Mouse (Mus musculus) embryo, embryonic 11.5 days (tissue): ENCODE data around the gene Cd248.
A peak's percentile ranks its signal among the peaks of the same experiment; 100 is the strongest.

ENCODE experiments used
- DNase-seq: peaks from one replicate; pipeline ENCODE4 v3.0.0-alpha.2; 2012; ENCODE audit warnings: low read depth, low spot score

Gene Cd248

DNA sequence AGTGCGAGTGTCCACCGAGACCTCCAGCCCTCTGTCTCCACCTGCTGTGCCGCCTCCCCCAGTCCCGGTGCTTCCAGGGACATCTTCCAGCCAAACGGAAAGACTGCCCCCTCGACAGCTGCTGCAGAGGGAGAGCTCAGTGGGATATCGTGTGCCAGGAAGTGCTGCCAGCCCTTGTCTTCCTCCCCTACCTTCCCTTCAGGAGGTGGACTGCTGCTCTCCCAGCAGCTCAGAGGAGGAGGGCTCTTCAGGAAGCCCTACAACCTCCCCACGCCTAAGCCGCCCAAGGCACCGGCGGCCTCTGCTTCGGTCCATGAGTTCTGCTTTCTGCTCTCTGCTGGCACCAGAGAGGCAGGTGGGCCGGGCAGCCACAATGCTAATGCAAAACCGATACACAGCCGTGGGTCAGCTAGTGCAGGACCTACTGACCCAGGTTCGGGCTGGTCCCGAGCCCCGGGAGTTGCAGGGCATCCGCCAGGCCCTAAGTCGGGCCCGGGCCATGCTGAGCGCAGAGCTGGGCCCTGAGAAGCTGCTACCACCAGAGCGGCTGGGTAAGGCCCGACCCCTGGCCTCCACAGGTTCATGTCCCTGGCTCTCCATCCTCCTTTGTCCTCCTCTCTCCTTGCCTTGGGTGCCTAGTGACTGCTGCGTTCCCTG is 15.6 kb upstream of the Cd248 start:
- DNase-seq: no peak

DNA sequence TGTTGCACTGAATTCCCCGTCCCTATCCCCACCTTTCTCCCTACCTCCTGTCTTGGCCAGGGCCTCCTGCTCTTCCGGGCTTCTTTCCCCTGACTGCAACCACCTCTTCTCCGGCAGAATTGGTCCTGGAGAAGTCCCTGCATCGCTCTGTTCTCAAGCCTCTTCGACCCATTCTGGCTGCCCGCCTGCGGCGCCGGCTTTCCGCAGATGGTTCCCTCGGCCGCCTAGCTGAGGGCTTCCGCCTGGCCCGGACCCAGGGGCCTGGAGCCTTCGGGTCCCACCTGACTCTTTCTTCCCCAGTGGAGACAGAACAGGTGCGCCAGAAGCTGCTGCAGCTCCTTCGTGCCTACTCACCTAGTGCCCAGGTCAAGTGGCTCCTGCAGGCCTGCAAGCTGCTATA is 15.0 kb upstream of the Cd248 start:
- no peak for DNase-seq

DNA sequence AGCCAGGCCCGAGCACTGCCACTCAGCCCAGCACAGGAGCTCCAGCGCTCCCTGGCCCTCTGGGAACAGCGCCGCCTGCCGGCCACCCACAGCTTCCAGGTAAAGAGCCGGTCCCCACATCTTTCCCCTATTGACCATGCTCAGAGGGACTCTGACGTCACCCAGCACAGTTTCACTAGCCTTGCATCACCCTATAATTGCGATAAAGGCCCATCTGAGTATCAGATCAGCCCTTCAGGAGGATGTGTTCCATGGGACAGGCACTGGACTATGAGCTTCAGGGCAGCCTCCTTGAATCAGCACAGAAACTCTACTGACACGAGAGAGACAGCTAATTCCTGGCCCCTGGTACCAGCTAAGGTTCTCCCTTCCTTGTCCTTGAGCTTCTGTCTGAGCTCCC is 14.0 kb upstream of the Cd248 start:
- DNase-seq: no peak

DNA sequence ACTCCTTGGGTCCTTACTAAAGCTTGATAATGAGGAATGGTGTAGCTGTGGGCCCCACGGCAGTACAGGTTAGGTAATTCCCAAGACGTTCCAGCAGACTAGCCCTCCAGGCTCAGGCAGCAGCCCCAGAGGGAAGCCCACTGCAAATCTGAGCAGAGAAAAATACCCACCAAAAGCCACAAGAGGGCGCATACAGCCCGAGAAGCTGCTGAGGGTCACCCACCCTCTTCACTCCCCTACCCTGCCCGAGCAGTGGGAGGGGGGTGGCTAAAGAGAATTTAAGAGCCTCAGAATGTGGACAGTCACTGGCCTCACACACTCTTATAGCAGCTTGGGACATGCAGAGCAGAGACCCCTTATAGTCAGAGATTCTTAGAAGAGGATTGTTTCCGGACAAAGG is 11.6 kb upstream of the Cd248 start:
- no peak for DNase-seq

DNA sequence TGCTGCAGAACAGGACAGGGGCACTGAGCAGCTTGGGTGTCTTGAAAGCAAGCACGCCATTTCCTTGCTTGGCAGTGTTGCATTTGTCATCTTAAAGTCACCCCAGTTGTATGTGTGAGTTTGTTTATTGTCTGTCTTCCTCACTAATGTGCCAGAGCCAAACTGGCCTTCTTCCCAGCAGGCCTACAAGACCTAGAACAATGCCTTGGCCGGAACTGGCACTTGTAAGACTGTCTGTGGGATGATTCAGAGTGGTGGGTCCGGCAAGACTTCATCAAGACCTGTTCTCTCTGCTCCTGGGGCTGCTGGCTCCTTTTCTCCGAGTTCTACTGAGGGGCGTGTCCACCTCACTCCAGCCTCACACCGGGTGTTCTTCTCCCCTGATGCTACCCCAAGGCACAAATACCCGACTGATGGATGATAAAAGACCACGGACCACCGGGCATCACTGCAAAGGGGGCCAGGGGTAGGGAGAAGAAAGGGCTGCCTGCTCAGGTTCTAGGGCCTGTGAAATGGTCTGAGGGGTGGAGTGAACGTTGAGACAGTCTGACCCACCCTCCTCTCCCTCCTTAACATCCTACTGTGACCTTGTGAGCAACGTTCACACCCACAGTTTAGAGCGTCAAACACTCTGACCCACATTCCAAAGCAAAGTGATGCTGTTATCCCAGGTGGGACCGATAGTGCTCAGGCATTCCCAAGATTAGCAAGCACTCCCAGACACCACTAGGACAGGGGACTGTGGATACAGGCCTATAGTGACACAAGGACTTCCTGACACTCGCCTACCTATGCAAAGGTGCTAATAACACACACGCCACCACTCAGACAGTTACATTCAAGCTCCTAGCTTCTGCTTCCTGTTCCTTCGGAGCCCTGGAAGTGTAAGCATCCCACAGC is 9.8 kb upstream of the Cd248 start:
- DNase-seq: no peak

DNA sequence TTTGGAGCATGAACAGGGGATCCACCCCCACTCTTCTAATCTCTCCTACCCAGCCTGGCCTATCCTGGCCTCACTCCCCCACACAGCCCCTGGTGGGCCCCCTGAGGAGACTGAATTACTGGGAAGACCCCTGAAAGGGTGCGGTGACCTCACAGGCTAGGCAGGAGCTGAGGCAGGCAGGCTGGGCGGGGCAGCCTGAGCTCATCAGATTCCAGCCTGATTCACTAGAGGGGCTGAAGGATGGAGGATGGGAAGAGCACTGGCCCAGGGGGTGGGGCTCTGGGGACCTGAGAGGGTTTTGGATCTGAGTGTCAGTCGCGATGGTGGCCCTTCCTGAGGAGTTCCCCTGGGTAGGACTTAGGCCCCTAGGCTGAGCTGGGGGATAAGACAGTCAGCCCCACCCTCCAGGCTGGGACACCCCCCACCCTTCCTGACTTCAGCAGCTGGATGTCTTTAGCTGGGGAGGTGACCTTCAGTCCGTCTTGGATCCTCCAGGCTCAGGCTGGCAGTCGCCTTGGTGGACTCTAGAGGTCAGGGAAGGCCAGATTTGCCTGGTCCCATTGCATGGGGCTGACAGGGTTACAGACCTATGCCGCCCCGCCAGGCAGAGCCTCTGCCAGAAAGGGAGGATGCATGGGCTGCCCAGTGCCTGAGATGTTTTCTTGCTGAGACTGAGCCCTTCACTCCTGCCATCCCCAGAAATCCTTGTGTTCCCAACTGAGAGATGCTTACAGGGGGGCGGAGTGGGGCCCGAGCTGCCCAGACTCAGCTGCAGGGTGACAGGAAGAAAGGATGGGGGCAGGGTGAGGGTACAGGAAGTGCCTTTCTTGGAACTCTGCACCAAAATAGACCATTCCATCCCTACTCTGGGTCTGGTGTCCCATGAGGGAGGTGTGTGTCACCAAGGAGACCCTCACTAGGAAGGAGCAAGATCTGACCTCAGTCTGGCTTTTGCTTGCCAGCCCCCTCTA is 8.8 kb upstream of the Cd248 start:
- no peak for DNase-seq

DNA sequence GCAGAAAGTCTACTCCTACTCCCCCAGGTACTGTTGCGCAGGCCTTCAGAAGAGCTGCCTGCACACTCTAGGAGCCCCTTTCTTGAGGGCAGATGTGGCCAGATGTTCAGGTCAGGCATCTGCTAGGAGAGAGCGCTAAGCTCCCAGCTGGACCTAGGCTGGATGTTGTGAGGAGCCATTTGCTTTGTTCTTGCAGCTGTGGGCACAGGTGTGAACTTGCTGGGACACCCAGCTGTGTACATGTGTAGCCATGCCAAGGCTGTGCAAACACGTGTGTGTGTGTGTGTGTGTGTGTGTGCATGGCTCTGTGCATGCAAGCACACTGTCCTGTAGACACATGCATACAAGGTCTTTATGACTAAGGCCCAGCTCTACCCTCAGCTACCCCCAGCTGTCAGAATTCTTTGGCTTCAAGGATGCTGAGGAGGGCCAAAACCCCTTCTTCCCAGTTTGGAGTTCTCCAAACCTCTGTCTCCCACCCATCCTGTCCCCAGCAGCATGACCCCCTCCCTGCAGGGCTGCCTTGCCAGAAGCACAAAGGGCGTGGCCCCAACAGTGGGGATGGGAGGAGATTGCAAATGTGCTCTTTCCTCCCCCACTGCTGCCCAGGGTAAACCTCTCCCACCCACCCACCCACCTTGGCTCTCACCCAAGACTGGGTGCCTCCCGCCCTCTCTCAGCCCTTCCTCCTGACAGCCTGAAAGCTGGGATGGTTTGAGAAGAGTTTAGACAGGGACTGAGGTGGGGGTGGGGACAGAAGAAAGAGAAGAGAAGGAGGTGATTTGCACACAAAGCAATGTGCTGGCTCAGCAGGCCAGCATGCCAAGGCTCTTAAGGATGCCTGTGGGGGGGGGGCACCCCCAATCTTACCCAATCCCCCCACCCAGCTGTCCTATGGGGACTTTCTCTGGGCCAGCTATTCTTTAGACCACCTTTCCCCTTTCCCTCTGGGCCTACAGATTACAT is 7.2 kb upstream of the Cd248 start:
- DNase-seq: no peak

DNA sequence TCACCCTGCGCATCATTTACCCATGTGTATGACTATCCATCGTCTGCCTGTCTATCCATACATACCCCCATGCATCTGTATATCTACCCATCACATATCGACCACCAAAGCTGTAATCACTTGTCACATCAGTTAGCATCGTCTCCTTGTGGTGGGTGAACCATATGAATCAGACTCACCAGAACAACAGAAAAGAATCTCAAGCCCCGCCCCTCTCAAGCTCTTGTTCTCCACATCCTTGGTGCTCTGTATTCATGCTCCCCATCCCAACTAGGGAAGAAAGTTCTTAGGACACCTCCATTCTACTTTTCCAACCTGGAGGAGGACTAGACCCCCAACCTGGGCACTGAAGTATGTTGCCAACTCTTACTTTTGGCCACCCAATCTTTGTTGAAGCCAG is 5.8 kb upstream of the Cd248 start:
- no peak for DNase-seq

DNA sequence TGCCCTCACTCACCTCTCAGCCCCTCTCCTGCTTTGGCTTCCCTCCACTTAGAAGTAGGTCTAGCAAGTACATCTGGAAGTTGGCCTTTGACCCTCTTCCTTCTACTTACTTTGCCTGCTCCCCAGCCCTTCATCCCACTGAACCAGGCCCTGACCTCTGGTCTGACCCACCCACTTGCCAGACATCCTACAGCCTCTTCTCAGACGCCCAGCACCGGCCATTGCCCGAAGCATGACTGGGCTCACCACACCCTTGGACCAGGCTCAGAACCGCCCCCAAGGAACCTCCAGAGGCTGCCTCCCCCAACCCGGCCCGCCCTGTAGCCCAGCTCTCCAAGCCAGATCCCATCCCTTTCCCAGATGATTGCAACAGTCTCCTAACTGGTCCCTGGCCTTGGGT is 5.4 kb upstream of the Cd248 start:
- no peak for DNase-seq

DNA sequence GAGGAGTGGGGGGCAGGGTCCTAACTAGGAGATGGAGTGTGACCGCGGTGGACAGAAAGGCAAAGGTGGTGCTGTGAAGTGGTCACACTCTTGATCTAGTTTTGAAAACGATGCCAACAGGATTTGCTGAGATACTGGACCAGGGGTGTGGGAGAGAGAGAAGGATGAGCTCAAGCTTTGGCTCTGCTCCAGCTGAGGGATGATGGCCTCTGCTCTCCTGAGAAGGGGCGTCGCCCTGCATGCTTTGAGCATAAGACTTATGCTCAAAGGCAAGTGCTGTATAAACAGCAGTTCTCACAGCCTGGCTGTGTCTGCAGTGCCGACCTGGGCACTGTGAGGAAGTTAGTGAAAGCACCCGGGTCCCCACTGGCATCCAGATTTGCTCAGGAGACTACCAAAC is 2.8 kb upstream of the Cd248 start:
- DNase-seq: no peak

DNA sequence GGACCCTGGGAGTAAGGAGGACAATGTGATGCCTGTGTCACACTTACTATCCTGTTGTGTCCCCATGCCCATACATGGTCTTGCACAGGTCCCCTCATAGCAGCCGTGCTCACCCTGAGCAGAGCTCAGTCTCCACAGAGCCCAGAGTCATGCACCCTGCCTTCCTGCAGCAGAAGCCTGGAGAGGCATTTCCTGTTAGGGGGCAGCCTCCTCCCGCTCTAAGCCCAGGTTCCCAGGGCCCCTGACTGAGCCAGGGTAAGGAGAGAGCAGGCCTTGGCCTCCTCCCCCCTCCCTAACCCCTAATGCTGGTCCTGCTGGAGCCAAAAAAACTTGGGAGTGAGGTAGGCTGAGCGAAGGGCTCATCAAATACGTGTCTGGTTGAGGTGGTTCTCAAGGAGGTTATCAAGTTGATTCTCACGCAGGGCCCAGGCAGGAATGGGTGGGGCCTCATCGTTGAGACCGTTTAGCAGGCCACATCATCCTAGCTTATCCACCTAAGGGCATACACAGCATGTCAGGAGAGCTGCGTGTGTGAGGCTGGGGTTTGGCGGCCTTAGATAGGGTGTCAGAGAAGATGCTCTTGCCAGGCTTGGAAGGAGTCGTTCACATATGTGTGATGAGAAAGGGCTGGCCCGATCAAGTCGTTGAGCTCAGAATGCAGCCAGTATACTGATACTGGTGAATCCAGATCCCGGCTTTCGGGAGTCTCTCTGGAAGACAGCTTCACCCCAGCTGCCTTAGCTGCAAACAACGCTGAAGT is 658 bp upstream of the Cd248 start:
- no peak for DNase-seq

DNA sequence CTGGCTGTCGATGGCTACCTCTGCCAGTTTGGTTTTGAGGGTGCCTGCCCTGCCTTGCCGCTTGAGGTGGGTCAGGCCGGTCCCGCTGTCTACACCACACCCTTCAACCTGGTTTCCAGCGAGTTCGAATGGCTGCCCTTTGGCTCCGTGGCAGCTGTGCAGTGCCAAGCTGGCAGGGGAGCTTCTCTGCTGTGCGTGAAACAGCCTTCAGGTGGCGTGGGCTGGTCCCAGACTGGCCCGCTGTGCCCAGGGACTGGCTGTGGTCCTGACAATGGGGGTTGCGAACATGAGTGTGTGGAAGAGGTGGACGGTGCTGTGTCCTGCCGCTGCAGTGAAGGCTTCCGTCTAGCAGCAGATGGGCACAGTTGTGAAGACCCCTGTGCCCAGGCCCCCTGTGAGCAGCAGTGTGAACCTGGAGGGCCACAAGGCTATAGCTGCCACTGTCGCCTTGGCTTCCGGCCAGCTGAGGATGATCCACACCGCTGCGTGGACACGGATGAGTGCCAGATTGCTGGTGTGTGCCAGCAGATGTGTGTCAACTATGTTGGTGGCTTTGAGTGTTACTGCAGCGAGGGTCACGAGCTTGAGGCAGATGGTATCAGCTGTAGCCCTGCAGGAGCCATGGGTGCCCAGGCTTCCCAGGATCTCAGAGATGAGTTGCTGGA is 824 bp downstream of the Cd248 start:
- no peak for DNase-seq

DNA sequence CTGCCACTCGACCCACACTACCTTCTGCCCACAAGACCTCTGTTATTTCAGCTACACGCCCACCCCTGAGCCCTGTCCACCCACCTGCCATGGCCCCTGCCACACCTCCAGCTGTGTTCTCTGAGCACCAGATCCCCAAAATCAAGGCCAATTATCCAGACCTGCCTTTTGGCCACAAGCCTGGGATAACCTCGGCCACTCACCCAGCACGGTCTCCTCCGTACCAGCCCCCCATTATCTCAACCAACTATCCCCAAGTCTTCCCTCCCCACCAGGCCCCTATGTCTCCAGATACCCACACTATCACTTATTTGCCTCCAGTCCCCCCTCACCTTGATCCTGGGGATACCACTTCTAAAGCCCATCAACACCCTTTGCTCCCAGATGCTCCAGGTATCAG is 1.6 kb downstream of the Cd248 start:
- DNase-seq: no peak

DNA sequence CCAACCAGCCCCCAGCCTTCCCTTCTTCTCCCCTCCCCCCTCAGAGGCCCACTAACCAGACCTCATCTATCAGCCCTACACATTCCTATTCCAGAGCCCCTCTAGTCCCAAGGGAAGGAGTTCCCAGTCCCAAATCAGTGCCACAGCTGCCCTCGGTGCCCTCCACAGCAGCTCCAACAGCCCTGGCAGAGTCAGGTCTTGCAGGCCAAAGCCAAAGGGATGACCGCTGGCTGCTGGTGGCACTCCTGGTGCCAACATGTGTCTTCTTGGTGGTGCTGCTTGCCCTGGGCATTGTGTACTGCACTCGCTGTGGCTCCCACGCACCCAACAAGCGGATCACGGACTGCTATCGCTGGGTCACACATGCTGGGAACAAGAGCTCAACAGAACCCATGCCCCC is 2.1 kb downstream of the Cd248 start:
- DNase-seq: no peak

DNA sequence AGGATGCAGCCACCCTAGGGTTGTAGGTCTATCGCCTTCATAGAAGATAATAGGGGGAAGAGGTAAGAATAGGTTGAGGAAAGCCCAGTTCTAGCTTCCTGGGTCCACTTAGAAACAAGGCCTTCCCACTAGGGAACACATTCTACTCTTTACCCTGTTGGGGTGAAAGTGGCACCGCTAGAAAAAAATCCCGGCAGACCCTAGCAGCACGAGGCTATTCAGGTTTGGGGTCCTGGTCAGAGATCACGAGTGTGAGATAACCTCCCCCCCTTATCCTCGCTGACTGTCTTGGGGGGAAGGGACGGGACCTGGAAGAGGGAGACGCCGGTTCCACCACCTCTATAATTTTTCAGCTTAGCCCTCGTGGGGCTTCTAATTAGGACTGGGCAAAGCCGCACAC is 3.2 kb downstream of the Cd248 start:
- no peak for DNase-seq

DNA sequence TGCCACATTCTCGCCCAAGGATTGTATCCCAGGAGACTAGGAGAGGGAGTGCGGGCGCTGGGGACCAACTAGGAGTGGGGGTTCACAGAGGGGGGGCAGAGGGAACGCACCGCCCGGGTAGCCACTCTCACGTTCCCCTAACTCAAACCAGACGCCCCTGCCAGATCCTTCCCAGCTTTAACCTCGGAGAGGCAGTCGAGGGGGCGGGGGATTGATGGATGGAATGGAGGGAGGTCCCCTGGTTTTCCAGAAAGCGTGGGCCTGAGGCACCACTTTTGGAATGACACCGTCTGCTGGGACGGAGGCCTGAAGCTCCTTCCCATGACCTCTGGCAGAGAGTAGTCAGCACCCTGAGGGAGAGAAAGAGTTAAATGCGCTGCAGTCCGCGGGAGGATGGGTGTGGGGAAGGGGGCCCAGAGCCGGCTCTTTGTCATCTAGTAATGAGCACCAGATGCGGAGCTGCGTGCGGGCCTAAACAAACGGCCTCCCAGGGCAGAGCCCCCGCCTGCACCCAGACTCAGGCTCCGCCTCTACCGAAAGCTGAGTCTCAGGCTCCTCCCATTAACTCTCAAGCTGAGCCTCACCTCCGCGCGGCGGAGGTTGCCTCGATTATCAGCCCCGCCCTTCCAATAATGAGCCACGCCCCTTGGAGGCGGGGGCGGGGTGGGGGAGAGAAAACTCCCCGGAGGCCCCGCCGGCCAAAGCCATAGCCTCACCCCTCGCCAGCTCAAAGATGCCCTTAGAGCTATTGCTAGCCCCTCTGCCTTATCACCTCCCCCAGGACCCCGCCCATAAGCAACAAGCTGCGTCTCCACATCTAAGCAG is 3.9 kb downstream of the Cd248 start:
- peak; percentile 91 for DNase-seq

DNA sequence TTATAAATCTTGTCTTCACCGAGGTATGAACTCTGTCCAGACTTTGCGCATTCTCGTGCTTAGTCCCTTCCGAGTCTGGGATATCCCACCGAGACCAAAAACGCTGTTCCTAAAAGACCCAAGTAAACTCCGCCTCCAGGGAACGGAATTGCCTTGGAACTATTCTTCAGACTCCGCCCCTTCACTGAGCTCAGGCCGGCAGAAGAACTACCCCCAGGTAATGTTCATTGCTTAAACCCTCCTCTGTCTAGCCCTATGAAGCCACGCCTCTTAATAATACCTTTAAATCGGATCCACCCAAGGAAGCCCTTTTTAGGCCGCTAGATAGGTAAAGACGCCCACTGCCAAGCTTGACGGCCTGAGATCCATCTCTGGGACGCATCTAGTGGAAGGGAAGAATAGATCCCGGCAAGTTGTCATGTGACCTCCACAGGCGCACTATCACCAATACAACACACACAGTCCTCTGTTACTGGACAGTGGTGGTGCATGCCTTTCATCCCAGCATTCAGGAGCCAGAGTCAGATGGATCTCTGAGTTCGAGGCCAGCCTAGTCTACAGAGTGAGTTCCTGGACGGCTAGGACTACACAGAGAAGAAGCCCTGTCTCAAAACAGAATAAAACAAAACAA is 4.6 kb downstream of the Cd248 start:
- DNase-seq: no peak

DNA sequence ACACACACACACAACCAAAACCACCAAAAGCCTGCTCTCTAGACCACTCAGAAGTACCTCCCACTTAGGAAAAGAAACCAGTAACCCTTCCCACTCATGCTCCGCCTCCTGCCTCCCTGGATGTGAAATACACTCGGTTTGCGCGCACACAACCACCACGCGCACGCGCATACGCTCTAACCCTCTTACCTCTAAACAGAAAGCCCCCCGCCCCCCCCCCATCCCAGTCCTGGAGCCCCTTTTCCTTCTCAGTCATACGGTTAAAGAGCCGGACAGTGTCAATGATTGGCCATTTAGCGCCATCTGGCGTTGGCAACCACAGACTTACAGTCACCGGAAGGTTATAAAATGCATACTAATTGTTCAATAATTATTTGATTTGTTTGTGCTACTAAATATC is 5.2 kb downstream of the Cd248 start:
- DNase-seq: no peak
